Mouse (Mus musculus) adrenal gland, adult 10 weeks (tissue): ENCODE results near the gene Rdh9. TPM values are rescaled to one million over a fixed set of nuclear protein-coding genes. Genes with fewer than 3 reads are reported as not detected.

Experiments used
- polyA plus RNA-seq: library from polyadenylated mRNA; stranded (reverse); fragments of 350-450 nt; fragmentation: Illumina TruSeq; extraction: RNeasy Lipid Tissue Mini Kit (QIAGEN cat#74804); gene quantifications from one replicate; pipeline ENCODE4 v1.2.3, GENCODE M21; 2014; ENCODE audit warnings: low read depth, low replicate concordance

Gene Rdh9
- polyA plus RNA-seq: 5.9 TPM

GRCm38 (mm10) chr10:127776011-127776410 lies at the start of gene Rdh9:
Gene Rdh9 (plus strand): TSS chr10:127776386.

DNA sequence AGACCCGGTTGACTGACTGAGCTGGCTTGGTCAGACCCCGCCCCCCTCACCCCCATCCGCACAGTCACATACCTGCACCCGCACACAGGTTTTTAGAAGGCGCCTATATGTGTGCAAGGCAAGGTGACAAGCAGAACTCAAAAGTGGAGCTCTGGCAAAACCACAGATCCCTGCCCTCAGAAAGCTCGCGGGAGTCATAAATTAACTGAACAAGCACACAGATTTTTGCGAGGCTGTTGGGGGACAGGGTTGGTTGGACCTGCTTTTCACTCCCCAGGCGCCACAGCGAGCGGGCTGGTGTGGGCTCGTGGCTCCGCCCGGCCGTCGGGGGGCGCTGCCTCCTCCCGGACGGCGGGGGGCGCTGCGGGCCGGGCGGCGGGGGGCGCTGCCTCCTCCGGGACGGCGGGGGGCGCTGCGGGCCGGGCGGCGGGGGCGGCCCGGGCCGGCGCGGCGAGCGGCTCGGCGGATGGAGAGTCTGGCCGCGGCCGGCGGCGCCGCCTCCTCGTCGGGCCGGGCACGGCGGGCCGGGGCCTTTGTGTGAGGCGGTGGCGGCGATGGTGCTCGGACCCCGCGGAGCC lies 37.0 kb upstream of the Rdh9 start, which contains the start of gene Zbtb39:
Zbtb39 (plus strand) TSS at position 456 of the 578 bp plus-strand sequence.

GRCm38 (mm10) chr10:127751548-127751947 lies 24.6 kb upstream of the Rdh9 start, which contains the start of gene Gpr182:
Gene Gpr182 (minus strand): TSS chr10:127751732.

DNA sequence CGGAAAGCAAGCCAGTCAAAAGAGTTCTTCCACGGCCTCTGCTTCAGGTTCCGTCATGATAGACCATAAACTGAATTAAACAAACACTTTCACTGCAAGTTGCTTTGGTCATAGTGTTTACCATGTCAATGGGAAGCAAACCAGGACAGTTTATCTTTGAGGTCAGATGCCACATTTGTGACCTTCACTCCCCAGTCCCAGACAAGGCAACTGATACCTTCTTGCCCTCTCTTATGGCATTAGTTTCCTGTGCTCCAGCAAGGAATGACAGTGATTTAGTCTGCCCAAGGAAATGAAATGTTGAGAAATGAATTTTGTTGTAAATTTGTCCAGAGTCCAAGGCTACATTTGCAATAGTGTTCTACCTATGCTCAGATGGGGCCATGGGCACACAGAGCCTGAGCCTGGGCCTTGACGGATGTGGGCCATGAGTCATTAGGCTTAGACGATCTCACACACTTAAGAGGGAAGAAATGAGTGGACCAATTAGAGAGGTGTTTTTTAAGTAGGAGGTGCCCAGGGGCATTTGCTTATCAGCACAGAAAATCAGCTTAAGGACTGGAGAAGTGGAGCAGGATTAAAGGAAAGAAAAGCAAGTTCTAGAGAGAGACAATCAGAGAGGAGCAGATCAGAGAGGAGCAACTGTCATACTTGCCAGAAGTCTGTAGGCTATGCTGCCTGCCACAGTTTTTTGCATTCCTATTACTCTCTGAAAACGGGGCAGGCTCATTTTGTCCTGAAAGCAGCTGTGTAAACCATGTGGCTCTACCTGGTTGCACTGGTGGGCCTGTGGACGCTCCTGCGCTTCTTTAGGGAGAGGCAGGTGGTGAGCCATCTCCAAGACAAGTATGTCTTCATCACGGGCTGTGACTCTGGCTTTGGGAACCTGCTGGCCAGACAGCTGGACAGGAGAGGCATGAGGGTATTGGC lies 16.7 kb upstream of the Rdh9 start, which contains the start of the genes Rdh1 and Rdh16f1:
Rdh1 (plus strand) TSS at position 541 of the 930 bp plus-strand sequence.
Rdh16f1 (plus strand) TSS at position 607 of the 930 bp plus-strand sequence.

GRCm38 (mm10) chr10:127800891-127801290 lies 24.7 kb downstream of the Rdh9 start, which contains the start of gene Rdh16:
Gene Rdh16 (plus strand): TSS chr10:127801152.

Other genes with a start within 250 kb of the Rdh9 start
- gene Nxph4, start 241.8 kb upstream of the Rdh9 start, polyA plus RNA-seq: not detected
- gene Lrp1, start 155.2 kb upstream of the Rdh9 start, polyA plus RNA-seq: 6.5 TPM
- 42.6 TPM for gene Stat6, start 133.4 kb upstream of the Rdh9 start, polyA plus RNA-seq
- gene Nemp1, start 109.5 kb upstream of the Rdh9 start, polyA plus RNA-seq: 12.3 TPM
- gene Nab2, start 107.8 kb upstream of the Rdh9 start, polyA plus RNA-seq: 3.4 TPM
- 0.41 TPM for gene Myo1a, start 71.2 kb upstream of the Rdh9 start, polyA plus RNA-seq
- not detected for gene Tac2, start 51.9 kb upstream of the Rdh9 start, polyA plus RNA-seq
- 3.3 TPM for gene Zbtb39, start 36.8 kb upstream of the Rdh9 start, polyA plus RNA-seq
- gene Gpr182, start 24.7 kb upstream of the Rdh9 start, polyA plus RNA-seq: 2.9 TPM
- 6.2 TPM for gene Rdh1, start 16.7 kb upstream of the Rdh9 start, polyA plus RNA-seq
- gene Rdh16f1, start 16.6 kb upstream of the Rdh9 start, polyA plus RNA-seq: not detected
- 0.29 TPM for gene Rdh16, start 24.8 kb downstream of the Rdh9 start, polyA plus RNA-seq
- not detected for gene Rdh19, start 73.5 kb downstream of the Rdh9 start, polyA plus RNA-seq
- gene Rdh16f2, start 90.1 kb downstream of the Rdh9 start, polyA plus RNA-seq: not detected
- gene Rdh7, start 112.4 kb downstream of the Rdh9 start, polyA plus RNA-seq: not detected
- gene Sdr9c7, start 122.1 kb downstream of the Rdh9 start, polyA plus RNA-seq: 2.9 TPM
- not detected for gene Hsd17b6, start 231.2 kb downstream of the Rdh9 start, polyA plus RNA-seq
- 12.9 TPM for gene Prim1, start 238.8 kb downstream of the Rdh9 start, polyA plus RNA-seq